Mouse (Mus musculus): ENCODE measurements around the gene B3gat3. TPM values are rescaled to one million over a fixed set of nuclear protein-coding genes. Genes with fewer than 3 reads are reported as not detected.

Gene B3gat3
- polyA plus RNA-seq, 1 experiment from 2014 or later = 41.4 TPM

DNA sequence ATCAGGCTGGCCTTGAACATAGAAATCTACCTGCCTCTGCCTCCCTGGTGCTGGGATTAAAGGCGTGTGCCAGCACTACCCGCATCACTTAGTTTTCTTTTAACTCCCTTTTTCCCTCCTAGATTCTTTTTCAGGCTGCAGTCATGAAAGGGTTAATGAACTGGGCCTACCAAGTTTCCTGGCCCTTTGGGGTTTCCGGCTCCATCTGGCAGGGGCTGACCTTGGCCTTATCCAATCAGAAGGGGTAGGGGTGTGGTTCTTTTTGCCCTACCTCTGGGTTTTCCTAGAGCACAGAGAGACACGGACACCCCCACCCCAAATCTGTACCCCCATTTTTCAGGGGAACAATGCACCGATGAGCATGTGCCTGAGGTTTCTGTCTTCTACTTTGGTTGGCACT is 24.6 kb downstream of the B3gat3 start:
- Histone ChIP-seq H3K9me3 (no peaks in the 10 kb centered on the region), H3K27ac (replicated peaks) (peak overlapping the region; percentile 55), H3K9ac (peak overlapping the region; percentile 98), H3K4me2 (peak overlapping the region; percentile 82), H3K27me3 (replicated peaks) (no peaks in the 10 kb centered on the region), H3K4me3 (peak overlapping the region; percentile 92), H3K4me1 (peaks cover 39% of the 10 kb centered on the region), H3K36me3 (peaks cover 59% of the 10 kb centered on the region)
- WGBS = 29% methylated on average over 5 of the region's 5 CpGs
- ATAC-seq (ENCODE audit: extremely low read depth, insufficient number of reproducible peaks, low FRiP score, low TSS enrichment) = no peak

DNA sequence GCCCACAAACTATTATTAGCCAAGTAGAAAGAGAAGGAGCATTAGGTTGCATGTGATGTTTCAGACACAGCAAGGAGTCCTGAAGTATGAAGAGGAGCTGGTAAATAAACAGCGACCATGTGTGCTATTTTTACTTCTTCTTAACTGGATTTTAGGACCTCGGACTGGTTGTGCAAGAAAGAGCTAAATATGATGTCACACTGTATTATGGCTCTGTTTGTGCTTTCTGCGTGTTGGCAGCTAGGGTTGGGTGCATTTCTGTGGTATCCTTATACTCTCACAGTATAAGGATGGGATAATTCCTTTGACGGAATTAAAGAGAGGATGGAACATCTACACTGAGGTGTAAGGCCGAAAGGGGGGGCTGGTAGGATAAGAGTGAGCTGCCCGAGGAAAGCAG is 25.1 kb downstream of the B3gat3 start:
- Histone ChIP-seq H3K9me3 (no peaks in the 10 kb centered on the region), H3K36me3 (peaks cover 64% of the 10 kb centered on the region), H3K27me3 (replicated peaks) (no peaks in the 10 kb centered on the region), H3K4me2 (peak overlapping the region; percentile 82), H3K27ac (replicated peaks) (peak overlapping the region; percentile 55), H3K4me1 (peaks cover 39% of the 10 kb centered on the region), H3K4me3 (peak overlapping the region; percentile 92), H3K9ac (peak overlapping the region; percentile 98)
- no peak for ATAC-seq (ENCODE audit: extremely low read depth, insufficient number of reproducible peaks, low FRiP score, low TSS enrichment)
- WGBS = 72% methylated on average over 6 of the region's 6 CpGs

DNA sequence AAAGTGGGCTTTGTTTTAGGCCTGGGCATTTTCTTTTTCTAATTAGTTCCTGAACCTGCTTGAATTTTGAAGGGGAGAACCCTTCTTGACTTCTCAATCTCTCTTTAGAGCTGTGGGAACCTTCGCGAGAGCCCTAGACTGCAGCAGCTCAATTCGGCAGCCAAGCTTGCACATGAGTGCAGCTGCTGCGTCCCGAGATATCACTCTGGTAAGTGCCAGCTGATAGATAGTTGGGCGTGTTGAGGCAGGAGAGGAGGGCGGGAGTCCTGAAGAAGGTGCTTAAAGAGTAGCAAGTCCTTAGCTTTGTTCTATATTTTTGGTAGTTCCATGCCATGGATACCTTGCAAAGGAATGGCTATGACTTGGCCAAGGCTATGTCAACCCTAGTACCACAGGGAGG is 26.8 kb downstream of the B3gat3 start:
- no peak overlapping the region for H3K4me3 ChIP-seq
- WGBS = 81% methylated on average over 7 of the region's 7 CpGs
- ATAC-seq (ENCODE audit: extremely low read depth, insufficient number of reproducible peaks, low FRiP score, low TSS enrichment) = no peak
- H3K36me3 ChIP-seq = peaks cover 80% of the 10 kb centered on the region
- no peaks in the 10 kb centered on the region for H3K27me3 ChIP-seq (replicated peaks)
- no peak overlapping the region for H3K27ac ChIP-seq (replicated peaks)
- no peak overlapping the region for H3K9ac ChIP-seq
- no peak overlapping the region for H3K4me2 ChIP-seq
- peaks cover 30% of the 10 kb centered on the region for H3K4me1 ChIP-seq
- H3K9me3 ChIP-seq = no peaks in the 10 kb centered on the region

DNA sequence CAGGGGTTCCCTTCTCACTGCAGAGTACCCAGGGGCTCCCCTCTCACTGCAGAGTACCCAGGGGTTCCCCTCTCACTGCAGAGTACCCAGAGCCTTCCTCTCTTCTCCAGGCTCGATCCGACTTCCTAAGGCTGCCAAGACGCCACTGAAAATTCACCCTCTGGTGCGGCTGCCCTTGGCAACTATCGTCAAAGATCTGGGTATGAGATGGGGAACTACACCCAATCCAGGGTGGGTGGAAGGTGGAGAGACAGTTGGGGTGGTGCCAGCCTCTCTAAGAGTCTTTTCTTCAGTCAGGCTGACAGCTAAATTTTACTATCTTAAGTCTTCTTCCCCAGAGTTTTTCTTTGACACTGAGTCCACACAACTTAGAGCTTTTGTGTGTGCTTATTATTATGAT is 30.0 kb downstream of the B3gat3 start:
- no peak overlapping the region for H3K9ac ChIP-seq

DNA sequence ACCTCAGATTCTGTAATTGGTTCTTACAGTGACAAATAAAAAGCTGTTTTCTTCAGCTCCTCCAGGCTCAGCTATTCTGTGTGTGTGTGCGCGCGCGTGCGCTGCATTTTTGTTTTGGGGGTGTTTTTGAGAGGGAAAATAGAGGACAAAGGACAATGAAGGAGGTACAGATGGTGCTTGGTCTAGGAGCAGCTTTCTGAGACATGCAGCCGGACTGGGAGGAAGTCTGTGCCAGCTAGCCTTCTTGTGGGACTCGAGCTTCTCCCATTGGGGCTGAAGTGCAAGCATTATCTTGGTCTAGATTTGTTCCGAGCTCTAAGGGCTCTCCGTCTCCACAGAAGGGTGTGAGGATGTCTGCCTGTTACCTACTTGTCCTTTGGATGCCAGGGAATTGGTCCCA is 32.1 kb downstream of the B3gat3 start:
- Histone ChIP-seq H3K4me2 (no peak overlapping the region), H3K27me3 (replicated peaks) (no peaks in the 10 kb centered on the region), H3K4me1 (peaks cover 24% of the 10 kb centered on the region), H3K36me3 (peaks cover 76% of the 10 kb centered on the region), H3K9me3 (no peaks in the 10 kb centered on the region), H3K9ac (peak overlapping the region; percentile 86; the same call in 1 of the 2 replicates), H3K27ac (replicated peaks) (peak overlapping the region; percentile 71; the same call in 1 of the 2 replicates), H3K4me3 (no peak overlapping the region)
- ATAC-seq (ENCODE audit: extremely low read depth, insufficient number of reproducible peaks, low FRiP score, low TSS enrichment) = no peak
- WGBS = 83% methylated on average over 9 of the region's 9 CpGs

More for the DNA sequence above, 30.0 kb downstream of the B3gat3 start:
- Histone ChIP-seq H3K4me3 (no peak overlapping the region), H3K27ac (replicated peaks) (no peak overlapping the region), H3K4me2 (no peak overlapping the region), H3K36me3 (peaks cover 77% of the 10 kb centered on the region), H3K27me3 (replicated peaks) (no peaks in the 10 kb centered on the region), H3K9me3 (no peaks in the 10 kb centered on the region), H3K4me1 (peaks cover 26% of the 10 kb centered on the region)
- 94% methylated on average over 5 of the region's 5 CpGs for WGBS
- no peak for ATAC-seq (ENCODE audit: extremely low read depth, insufficient number of reproducible peaks, low FRiP score, low TSS enrichment)

DNA sequence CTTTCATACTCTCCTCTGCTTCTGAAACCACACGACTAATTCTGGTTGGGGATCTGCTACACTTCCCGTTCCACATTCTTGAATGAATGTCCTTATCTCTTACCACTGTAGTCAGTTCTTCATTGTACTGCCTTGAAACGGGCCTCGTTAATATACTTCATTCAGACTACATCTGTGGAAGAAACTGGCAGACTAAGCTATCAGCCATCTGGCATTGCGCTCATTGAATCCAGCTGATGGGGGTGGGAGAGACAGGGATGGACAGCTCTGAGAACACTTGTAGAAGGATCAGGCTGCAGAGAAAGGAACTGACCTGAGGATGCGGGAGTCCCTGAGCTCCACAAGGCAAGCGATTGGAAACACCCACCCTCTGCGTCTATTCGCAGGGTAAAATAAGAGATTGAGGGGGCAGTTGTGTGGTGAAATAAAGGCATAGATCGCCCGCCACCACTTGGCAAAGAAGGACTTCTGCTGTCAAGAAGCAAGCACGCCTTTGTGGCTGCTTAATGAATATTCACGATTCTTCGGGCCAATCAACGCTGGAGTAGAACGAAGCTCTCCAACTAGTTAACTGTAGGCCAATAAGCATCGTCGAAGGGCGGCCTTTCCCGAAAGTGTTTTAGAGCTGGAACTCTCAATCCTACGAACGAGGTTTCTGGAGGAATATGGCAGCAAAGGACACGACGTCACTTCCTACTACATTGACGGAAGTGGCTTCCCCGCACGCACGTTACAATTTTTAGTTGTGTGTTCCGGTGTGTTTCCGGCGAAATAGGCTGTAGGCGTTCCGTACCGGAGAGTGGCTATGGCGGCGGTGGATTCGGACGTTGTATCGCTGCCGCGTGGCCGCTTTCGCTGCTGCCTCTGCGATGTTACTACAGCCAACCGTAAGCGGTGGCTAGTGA is 33.2 kb downstream of the B3gat3 start, which contains the start of gene Tut1:
Tut1 (plus strand) TSS at position 713 of the 905 bp plus-strand sequence.
- Histone ChIP-seq H3K4me2 (peak within 1 kb of the TSS; percentile 85), H3K4me3 (peak within 1 kb of the TSS; percentile 71), H3K9ac (peak within 1 kb of the TSS; percentile 86), H3K27me3 (replicated peaks) (no peaks in the 10 kb centered on the region), H3K9me3 (no peaks in the 10 kb centered on the region), H3K36me3 (peaks cover 75% of the 10 kb centered on the region), H3K27ac (replicated peaks) (peak within 1 kb of the TSS; percentile 71), H3K4me1 (peaks cover 24% of the 10 kb centered on the region)
- peak; percentile 86 for ATAC-seq (ENCODE audit: extremely low read depth, insufficient number of reproducible peaks, low FRiP score, low TSS enrichment)
- 1% methylated on average over 46 of the region's 46 CpGs for WGBS

DNA sequence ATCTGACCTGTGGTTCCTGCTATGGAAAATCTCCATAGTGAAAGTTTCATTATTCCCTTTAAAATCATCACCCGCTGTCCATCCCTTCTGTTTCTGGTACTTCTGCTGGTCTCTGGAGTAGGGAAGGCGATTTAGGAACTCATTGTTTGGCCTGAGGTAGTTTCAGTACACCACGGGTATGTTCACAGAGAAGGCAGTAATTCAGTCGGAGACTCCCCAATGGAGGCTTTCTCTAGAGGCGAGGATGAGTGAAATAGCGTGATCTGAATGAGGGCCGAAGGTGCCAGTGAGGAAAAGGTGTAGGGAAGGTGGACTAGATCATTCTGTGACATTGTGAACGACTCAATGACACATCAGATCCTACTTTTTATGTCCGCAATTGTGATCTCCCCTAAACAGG is 34.0 kb downstream of the B3gat3 start:
- Histone ChIP-seq H3K4me1 (peaks cover 24% of the 10 kb centered on the region), H3K27ac (replicated peaks) (peak overlapping the region; percentile 71), H3K4me3 (peak overlapping the region; percentile 71), H3K27me3 (replicated peaks) (no peaks in the 10 kb centered on the region), H3K9me3 (no peaks in the 10 kb centered on the region), H3K4me2 (peak overlapping the region; percentile 85), H3K9ac (peak overlapping the region; percentile 86), H3K36me3 (peaks cover 74% of the 10 kb centered on the region)
- ATAC-seq (ENCODE audit: extremely low read depth, insufficient number of reproducible peaks, low FRiP score, low TSS enrichment) = no peak
- 8% methylated on average over 9 of the region's 9 CpGs for WGBS

DNA sequence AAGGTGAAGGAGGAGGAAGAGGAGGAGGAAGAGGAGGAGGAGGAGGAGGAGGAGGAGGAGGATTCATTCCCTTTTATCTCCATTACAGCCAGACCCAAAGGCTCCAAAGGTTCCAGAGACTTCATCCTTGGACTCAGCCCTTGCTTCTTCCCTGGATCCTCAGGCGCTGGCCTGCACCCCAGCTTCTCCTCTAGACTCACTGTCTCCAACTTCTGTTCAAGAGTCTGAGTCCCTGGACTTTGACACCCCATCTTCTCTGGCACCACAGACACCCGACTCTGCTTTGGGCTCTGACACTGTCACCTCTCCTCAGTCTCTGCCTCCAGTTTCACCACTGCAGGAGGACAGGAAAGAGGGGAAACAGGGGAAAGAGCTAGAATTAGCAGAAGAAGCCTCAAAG is 42.1 kb downstream of the B3gat3 start:
- H3K4me2 ChIP-seq = no peak overlapping the region
- no peak overlapping the region for H3K4me3 ChIP-seq
- 83% methylated on average over 2 of the region's 2 CpGs for WGBS
- no peak for ATAC-seq (ENCODE audit: extremely low read depth, insufficient number of reproducible peaks, low FRiP score, low TSS enrichment)
- H3K36me3 ChIP-seq = peaks cover 84% of the 10 kb centered on the region
- peaks cover 12% of the 10 kb centered on the region for H3K4me1 ChIP-seq
- no peak overlapping the region for H3K9ac ChIP-seq
- no peak overlapping the region for H3K27ac ChIP-seq (replicated peaks)
- no peaks in the 10 kb centered on the region for H3K9me3 ChIP-seq
- no peaks in the 10 kb centered on the region for H3K27me3 ChIP-seq (replicated peaks)

DNA sequence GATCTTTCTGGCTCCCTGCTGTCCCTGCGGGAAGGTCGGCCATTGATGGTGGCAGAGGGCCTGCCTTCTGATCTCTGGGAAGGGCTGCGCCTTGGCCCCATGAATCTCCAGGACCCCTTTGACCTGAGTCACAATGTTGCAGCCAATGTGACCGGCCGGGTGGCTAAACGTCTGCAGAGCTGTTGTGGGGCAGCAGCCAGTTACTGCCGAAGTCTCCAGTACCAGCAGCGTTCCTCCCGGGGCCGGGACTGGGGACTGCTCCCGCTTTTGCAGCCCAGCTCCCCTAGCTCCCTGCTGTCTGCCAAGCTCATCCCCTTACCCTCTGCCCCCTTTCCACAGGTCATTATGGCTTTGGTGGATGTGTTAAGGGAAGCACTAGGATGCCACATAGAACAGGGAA is 44.9 kb downstream of the B3gat3 start:
- peak overlapping the region; percentile 82 for H3K4me2 ChIP-seq
- H3K9ac ChIP-seq = peak overlapping the region; percentile 90
- peak overlapping the region; percentile 96; the same call in 1 of the 2 replicates for H3K27ac ChIP-seq (replicated peaks)
- no peak overlapping the region for H3K4me3 ChIP-seq
- WGBS = 84% methylated on average over 11 of the region's 11 CpGs
- H3K9me3 ChIP-seq = no peaks in the 10 kb centered on the region
- H3K27me3 ChIP-seq (replicated peaks) = no peaks in the 10 kb centered on the region
- no peak for ATAC-seq (ENCODE audit: extremely low read depth, insufficient number of reproducible peaks, low FRiP score, low TSS enrichment)
- peaks cover 75% of the 10 kb centered on the region for H3K36me3 ChIP-seq
- H3K4me1 ChIP-seq = peaks cover 30% of the 10 kb centered on the region

DNA sequence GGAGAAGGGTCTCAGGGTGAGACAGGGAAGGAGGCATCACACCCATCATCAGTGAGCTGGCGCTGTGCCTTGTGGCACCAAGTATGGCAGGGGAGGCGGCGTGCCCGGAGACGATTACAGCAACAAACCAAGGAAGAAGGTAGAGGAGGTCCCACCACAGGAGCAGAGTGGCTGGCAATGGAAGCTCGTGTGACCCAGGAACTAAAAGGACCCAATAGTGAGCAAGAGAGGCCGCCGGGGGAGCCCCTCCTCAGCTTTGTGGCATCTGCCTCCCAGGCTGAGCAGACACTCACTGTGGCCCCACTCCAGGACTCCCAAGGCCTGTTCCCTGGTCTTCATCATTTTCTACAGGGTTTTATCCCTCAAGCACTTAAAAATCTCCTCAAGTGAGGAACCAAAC is 45.6 kb downstream of the B3gat3 start:
- Histone ChIP-seq H3K4me2 (peak overlapping the region; percentile 82), H3K9me3 (no peaks in the 10 kb centered on the region), H3K36me3 (peaks cover 75% of the 10 kb centered on the region), H3K4me1 (peaks cover 30% of the 10 kb centered on the region), H3K9ac (peak overlapping the region; percentile 90), H3K4me3 (peak overlapping the region; percentile 76), H3K27me3 (replicated peaks) (no peaks in the 10 kb centered on the region), H3K27ac (replicated peaks) (peak overlapping the region; percentile 96)
- ATAC-seq (ENCODE audit: extremely low read depth, insufficient number of reproducible peaks, low FRiP score, low TSS enrichment) = no peak
- 66% methylated on average over 8 of the region's 8 CpGs for WGBS

DNA sequence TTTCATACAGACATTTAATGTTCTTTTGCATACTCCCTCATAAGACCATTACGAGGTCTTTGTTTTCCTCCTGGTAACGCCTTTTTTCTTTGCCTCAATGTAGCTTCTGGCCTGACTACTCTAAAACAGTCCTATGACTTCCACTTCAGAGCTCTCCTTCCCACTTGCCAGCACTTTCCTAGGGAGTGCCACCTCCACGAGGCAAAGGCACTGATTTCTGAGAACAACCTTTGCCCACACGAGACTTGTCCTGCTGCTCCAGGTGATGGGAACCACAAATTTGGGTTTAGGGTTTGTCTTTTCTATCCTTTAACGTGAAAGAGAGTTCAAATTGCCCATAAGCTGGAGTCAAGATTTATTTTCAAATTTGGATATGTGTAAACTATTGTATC is 46.0 kb downstream of the B3gat3 start:
- WGBS = 34% methylated on average over 5 of the region's 5 CpGs
- H3K9ac ChIP-seq = peak overlapping the region; percentile 90

More for the DNA sequence above, 46.0 kb downstream of the B3gat3 start:
- peak overlapping the region; percentile 76 for H3K4me3 ChIP-seq
- H3K27me3 ChIP-seq (replicated peaks) = no peaks in the 10 kb centered on the region
- H3K4me1 ChIP-seq = peaks cover 30% of the 10 kb centered on the region
- ATAC-seq (ENCODE audit: extremely low read depth, insufficient number of reproducible peaks, low FRiP score, low TSS enrichment) = no peak
- peak overlapping the region; percentile 82 for H3K4me2 ChIP-seq
- H3K9me3 ChIP-seq = no peaks in the 10 kb centered on the region
- peak overlapping the region; percentile 96 for H3K27ac ChIP-seq (replicated peaks)
- peaks cover 75% of the 10 kb centered on the region for H3K36me3 ChIP-seq
